Mouse (Mus musculus) stomach, embryonic 15.5 days (tissue): ENCODE measurements around the gene Adgrd1. TPM values are rescaled to one million over a fixed set of nuclear protein-coding genes. Genes with fewer than 3 reads are reported as not detected.

Experiments
- ATAC-seq: fragments of 200-750 bp; cut with Nextera tagmentation; 2 replicates; pipeline ENCODE4 v1.8.0; 2017; ENCODE audit warnings: low read depth, moderate number of reproducible peaks, moderate TSS enrichment; ENCODE audit not compliant: insufficient read depth, low FRiP score
- H3K27ac ChIP-seq: fragments of 300-500 bp; sonication (generic); 2 replicates; pipeline ENCODE4 v1.5.1; 2015; ENCODE audit warnings: mild to moderate bottlenecking, inconsistent platforms
- H3K27me3 ChIP-seq: fragments of 300-500 bp; sonication (generic); replicated peaks from 2 replicates; pipeline ENCODE4 v1.6.1; 2015; ENCODE audit warnings: inconsistent platforms
- H3K36me3 ChIP-seq: fragments of 300-500 bp; sonication (generic); 2 replicates; pipeline ENCODE4 v1.6.1; 2015; ENCODE audit warnings: inconsistent platforms
- H3K4me1 ChIP-seq: fragments of 300-500 bp; sonication (generic); 2 replicates; pipeline ENCODE4 v1.6.1; 2015; ENCODE audit warnings: inconsistent platforms
- H3K4me2 ChIP-seq: fragments of 300-500 bp; sonication (generic); 2 replicates; pipeline ENCODE4 v1.6.1; 2015; ENCODE audit warnings: mild to moderate bottlenecking, inconsistent platforms
- H3K4me3 ChIP-seq: fragments of 300-500 bp; sonication (generic); replicated peaks from 2 replicates; pipeline ENCODE4 v1.5.1; 2015; ENCODE audit warnings: inconsistent platforms
- H3K9ac ChIP-seq: fragments of 300-500 bp; sonication (generic); 2 replicates; pipeline ENCODE4 v1.6.1; 2015; ENCODE audit warnings: inconsistent platforms
- H3K9me3 ChIP-seq: fragments of 300-500 bp; sonication (generic); 2 replicates; pipeline ENCODE4 v1.6.1; 2016; ENCODE audit warnings: inconsistent platforms
- WGBS: fragments of 180-500 bp; shearing (Covaris S2); methylation state at CpG from one replicate; pipeline ENCODE4 v1.1.7; 2015; 5-methylcytosine and 5-hydroxymethylcytosine counted together
- polyA plus RNA-seq: library from polyadenylated mRNA; unstranded; fragments of >200 nt; fragmentation: Nextera tagmentation; extraction: Ambion mirVana; gene quantifications from 2 replicates; pipeline ENCODE4 v1.2.1, GENCODE M21; 2015

The Adgrd1 gene
- polyA plus RNA-seq, 1 experiment from 2014 or later: 3.3 TPM

- H3K4me2 ChIP-seq: no peak overlapping the region
- no peak for ATAC-seq
- 3% methylated on average over 2 of the region's 2 CpGs for whole genome bisulfite sequencing
- no peaks in the 10 kb centered on the region for H3K36me3 ChIP-seq
- no peaks in the 10 kb centered on the region for H3K4me1 ChIP-seq
- H3K27ac ChIP-seq: no peak overlapping the region
- no peak overlapping the region for H3K9ac ChIP-seq
- H3K27me3 ChIP-seq: no peaks in the 10 kb centered on the region
- no peak overlapping the region for H3K4me3 ChIP-seq
- no peaks in the 10 kb centered on the region for H3K9me3 ChIP-seq
These were observed 89.7 kb downstream of the Adgrd1 start for GRCm38 (mm10) chr5:129186260-129186659.

- WGBS: 68% methylated on average over 7 of the region's 7 CpGs
- no peak for ATAC-seq
- H3K27me3 ChIP-seq: no peaks in the 10 kb centered on the region
- H3K27ac ChIP-seq: no peak overlapping the region
- H3K36me3 ChIP-seq: no peaks in the 10 kb centered on the region
- no peak overlapping the region for H3K9ac ChIP-seq
- H3K4me3 ChIP-seq: no peak overlapping the region
- H3K4me2 ChIP-seq: no peak overlapping the region
- no peaks in the 10 kb centered on the region for H3K4me1 ChIP-seq
- no peaks in the 10 kb centered on the region for H3K9me3 ChIP-seq
These were observed 90.4 kb downstream of the Adgrd1 start for GRCm38 (mm10) chr5:129186926-129187325.

GRCm38 (mm10) chr5:129189071-129189470 is 92.5 kb downstream of the Adgrd1 start:
- WGBS: 68% methylated on average over 6 of the region's 6 CpGs
- no peaks in the 10 kb centered on the region for H3K36me3 ChIP-seq

GRCm38 (mm10) chr5:129190077-129190476 is 93.5 kb downstream of the Adgrd1 start:
- H3K36me3 ChIP-seq: no peaks in the 10 kb centered on the region
- no peak overlapping the region for H3K9ac ChIP-seq
- H3K27ac ChIP-seq: no peak overlapping the region
- H3K4me3 ChIP-seq: no peak overlapping the region
- no peaks in the 10 kb centered on the region for H3K4me1 ChIP-seq
- WGBS: 71% methylated on average over 7 of the region's 7 CpGs
- H3K9me3 ChIP-seq: no peaks in the 10 kb centered on the region
- no peak for ATAC-seq
- no peak overlapping the region for H3K4me2 ChIP-seq
- no peaks in the 10 kb centered on the region for H3K27me3 ChIP-seq

More at GRCm38 (mm10) chr5:129189071-129189470, 92.5 kb downstream of the Adgrd1 start:
- Histone ChIP-seq H3K4me1 (no peaks in the 10 kb centered on the region), H3K27me3 (no peaks in the 10 kb centered on the region), H3K27ac (no peak overlapping the region), H3K9me3 (no peaks in the 10 kb centered on the region), H3K9ac (no peak overlapping the region), H3K4me2 (no peak overlapping the region), H3K4me3 (no peak overlapping the region)
- ATAC-seq: no peak

- H3K9ac ChIP-seq: no peak overlapping the region
- 58% methylated on average over 9 of the region's 9 CpGs for WGBS
- ATAC-seq: no peak
These were observed 100.0 kb downstream of the Adgrd1 start for GRCm38 (mm10) chr5:129196501-129196900.

GRCm38 (mm10) chr5:129196971-129197519 is 100.5 kb downstream of the Adgrd1 start:
- no peaks in the 10 kb centered on the region for H3K4me1 ChIP-seq
- no peaks in the 10 kb centered on the region for H3K36me3 ChIP-seq
- no peaks in the 10 kb centered on the region for H3K27me3 ChIP-seq
- ATAC-seq: no peak
- no peaks in the 10 kb centered on the region for H3K9me3 ChIP-seq
- no peak overlapping the region for H3K9ac ChIP-seq
- H3K27ac ChIP-seq: no peak overlapping the region
- WGBS: 61% methylated on average over 9 of the region's 9 CpGs
- no peak overlapping the region for H3K4me3 ChIP-seq
- no peak overlapping the region for H3K4me2 ChIP-seq

More at GRCm38 (mm10) chr5:129196501-129196900, 100.0 kb downstream of the Adgrd1 start:
- no peak overlapping the region for H3K27ac ChIP-seq
- H3K4me2 ChIP-seq: no peak overlapping the region
- no peak overlapping the region for H3K4me3 ChIP-seq
- H3K9me3 ChIP-seq: no peaks in the 10 kb centered on the region
- no peaks in the 10 kb centered on the region for H3K4me1 ChIP-seq
- H3K36me3 ChIP-seq: no peaks in the 10 kb centered on the region
- H3K27me3 ChIP-seq: no peaks in the 10 kb centered on the region

- no peaks in the 10 kb centered on the region for H3K4me1 ChIP-seq
- H3K36me3 ChIP-seq: no peaks in the 10 kb centered on the region
- H3K4me3 ChIP-seq: no peak overlapping the region
- 76% methylated on average over 3 of the region's 3 CpGs for WGBS
- no peak overlapping the region for H3K27ac ChIP-seq
- 0 out of 2 replicates have a peak, but pooled peaks cover 4% of the 10 kb centered on the region for H3K27me3 ChIP-seq
- ATAC-seq: no peak
- H3K9ac ChIP-seq: no peak overlapping the region
- H3K9me3 ChIP-seq: no peaks in the 10 kb centered on the region
- H3K4me2 ChIP-seq: no peak overlapping the region
These were observed 103.6 kb downstream of the Adgrd1 start for GRCm38 (mm10) chr5:129200132-129200531.

GRCm38 (mm10) chr5:129208279-129208678 is 111.7 kb downstream of the Adgrd1 start:
- Histone ChIP-seq H3K9ac (no peak overlapping the region), H3K27ac (no peak overlapping the region), H3K4me3 (no peak overlapping the region), H3K36me3 (no peaks in the 10 kb centered on the region), H3K9me3 (no peaks in the 10 kb centered on the region), H3K27me3 (0 out of 2 replicates have a peak, but pooled peaks cover 4% of the 10 kb centered on the region), H3K4me2 (no peak overlapping the region), H3K4me1 (no peaks in the 10 kb centered on the region)
- ATAC-seq: no peak

- Histone ChIP-seq H3K9me3 (no peaks in the 10 kb centered on the region), H3K9ac (no peak overlapping the region), H3K4me2 (no peak overlapping the region), H3K27me3 (0 out of 2 replicates have a peak, but pooled peaks cover under 1% of the 10 kb centered on the region), H3K27ac (no peak overlapping the region), H3K36me3 (no peaks in the 10 kb centered on the region), H3K4me1 (no peaks in the 10 kb centered on the region), H3K4me3 (no peak overlapping the region)
- WGBS: 60% methylated on average over 4 of the region's 4 CpGs
- ATAC-seq: no peak
These were observed 112.3 kb downstream of the Adgrd1 start for GRCm38 (mm10) chr5:129208845-129209244.

- H3K9me3 ChIP-seq: no peaks in the 10 kb centered on the region
- WGBS: 70% methylated on average over 14 of the region's 14 CpGs
- no peak overlapping the region for H3K4me3 ChIP-seq
- no peaks in the 10 kb centered on the region for H3K27me3 ChIP-seq
- H3K27ac ChIP-seq: no peak overlapping the region
- H3K36me3 ChIP-seq: no peaks in the 10 kb centered on the region
- no peaks in the 10 kb centered on the region for H3K4me1 ChIP-seq
- no peak overlapping the region for H3K4me2 ChIP-seq
- H3K9ac ChIP-seq: no peak overlapping the region
- ATAC-seq: no peak
These were observed 115.0 kb downstream of the Adgrd1 start for GRCm38 (mm10) chr5:129211385-129212031.

- Histone ChIP-seq H3K9me3 (no peaks in the 10 kb centered on the region), H3K4me3 (no peak overlapping the region)
These were observed 117.5 kb downstream of the Adgrd1 start for GRCm38 (mm10) chr5:129214023-129214422.

GRCm38 (mm10) chr5:129216001-129216400 is 119.5 kb downstream of the Adgrd1 start:
- Histone ChIP-seq H3K4me2 (no peak overlapping the region), H3K4me1 (peaks cover 11% of the 10 kb centered on the region), H3K36me3 (no peaks in the 10 kb centered on the region), H3K9ac (no peak overlapping the region), H3K27me3 (no peaks in the 10 kb centered on the region), H3K4me3 (no peak overlapping the region), H3K9me3 (no peaks in the 10 kb centered on the region), H3K27ac (no peak overlapping the region)
- WGBS: 82% methylated on average over 2 of the region's 2 CpGs
- ATAC-seq: no peak

More at GRCm38 (mm10) chr5:129214023-129214422, 117.5 kb downstream of the Adgrd1 start:
- no peak overlapping the region for H3K9ac ChIP-seq
- H3K36me3 ChIP-seq: no peaks in the 10 kb centered on the region
- no peak for ATAC-seq
- peaks cover 11% of the 10 kb centered on the region for H3K4me1 ChIP-seq
- WGBS: 43% methylated on average over 9 of the region's 9 CpGs
- H3K27me3 ChIP-seq: no peaks in the 10 kb centered on the region
- no peak overlapping the region for H3K4me2 ChIP-seq
- H3K27ac ChIP-seq: no peak overlapping the region
